Mouse (Mus musculus) left cerebral cortex, adult 11 months (tissue): ENCODE measurements around the gene Ikzf3.

Source experiments
- DNase-seq: peaks from one replicate; pipeline ENCODE4 v3.0.0; 2022; ENCODE audit warnings: low spot score

The Ikzf3 gene

GRCm38 (mm10) chr11:98446562-98447474 is 99.0 kb downstream of the Ikzf3 start:
- no peak for DNase-seq

DNA sequence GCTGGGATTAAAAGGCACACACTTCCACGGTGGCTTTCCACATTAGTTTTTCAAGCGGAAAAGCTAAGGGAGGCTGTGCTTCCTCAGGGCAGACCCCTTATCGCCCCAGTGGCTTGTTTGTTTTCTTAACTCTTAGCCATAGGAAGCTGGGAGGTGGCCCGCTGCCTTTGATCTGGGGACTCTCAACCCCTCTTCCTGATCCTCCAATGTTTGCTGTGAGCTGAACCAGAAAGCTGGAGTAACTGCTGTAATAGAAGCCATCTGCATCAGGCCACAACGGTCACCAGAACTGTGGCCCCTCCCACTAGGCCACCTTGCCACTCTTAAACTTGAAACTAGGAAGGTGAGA is 99.6 kb downstream of the Ikzf3 start, which contains the start of gene Grb7:
TSS of gene Grb7 (plus strand) at position 182 of the 349 bp plus-strand sequence.
- no peak for DNase-seq

GRCm38 (mm10) chr11:98445679-98446078 is 100.2 kb downstream of the Ikzf3 start:
- no peak for DNase-seq

- DNase-seq: no peak
Observed at GRCm38 (mm10) chr11:98445238-98445637, 100.6 kb downstream of the Ikzf3 start.

GRCm38 (mm10) chr11:98443688-98444087 is 102.1 kb downstream of the Ikzf3 start:
- DNase-seq: no peak

- peak; percentile 91 for DNase-seq
Observed at GRCm38 (mm10) chr11:98438331-98439158, 107.3 kb downstream of the Ikzf3 start, which contains the start of gene Mien1. Gene Mien1, minus strand, starts transcription at chr11:98438991.

DNA sequence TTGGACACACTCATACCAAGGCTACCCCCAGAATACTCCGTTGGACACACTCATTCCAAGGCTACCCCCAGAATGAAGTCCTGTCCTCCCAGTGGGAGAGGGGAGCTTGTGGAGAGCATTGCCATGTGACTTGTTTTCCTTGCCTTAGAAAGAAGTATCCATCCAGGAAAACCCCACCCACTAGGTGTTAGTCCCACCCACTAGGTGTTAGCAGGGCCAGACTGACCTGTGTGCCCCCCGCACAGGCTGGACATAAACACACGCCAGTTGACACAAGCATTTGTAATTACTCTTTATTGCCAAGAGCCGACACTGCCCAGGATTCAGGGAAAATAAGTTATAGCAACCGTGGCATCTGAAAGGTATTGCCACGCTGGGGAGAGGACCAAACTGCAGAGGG is 108.4 kb downstream of the Ikzf3 start:
- DNase-seq: no peak

GRCm38 (mm10) chr11:98435723-98436122 is 110.1 kb downstream of the Ikzf3 start:
- DNase-seq: no peak

DNA sequence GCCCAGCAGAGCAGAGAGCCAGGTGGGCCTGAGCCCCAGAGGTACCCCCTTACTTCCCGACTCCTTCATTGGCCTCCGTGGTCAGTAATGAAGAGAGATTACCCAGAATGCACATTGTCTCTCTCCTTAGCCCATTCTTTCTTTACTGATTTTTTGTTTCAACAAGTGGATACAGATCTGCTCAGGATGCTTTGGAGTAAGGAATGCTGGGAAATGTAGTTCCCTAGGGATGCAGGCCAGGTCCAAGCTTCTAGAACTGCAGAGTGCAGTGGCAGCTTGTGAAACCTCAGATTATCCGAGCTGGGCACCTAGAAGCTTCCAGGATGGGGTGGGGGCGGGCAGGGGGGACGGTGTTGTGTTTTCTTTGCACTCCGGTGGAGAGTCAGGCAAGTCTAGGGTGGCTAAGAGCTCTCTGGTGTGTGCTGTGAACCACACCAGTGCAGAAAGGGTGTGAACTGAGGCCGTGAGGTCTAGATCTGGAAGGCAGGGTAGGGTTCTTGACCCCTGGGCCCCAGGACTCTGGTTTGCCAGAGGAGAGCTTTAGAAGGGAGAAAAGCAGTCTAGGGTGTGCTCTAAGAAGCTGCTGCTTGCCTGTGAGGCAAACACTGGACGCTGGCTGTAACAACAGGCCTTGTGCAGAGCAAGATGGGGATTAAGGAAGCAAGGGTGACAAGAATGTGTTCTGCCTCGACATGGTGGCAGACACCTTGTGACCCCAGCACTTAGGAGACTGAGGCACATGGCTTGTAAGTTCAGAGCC is 113.9 kb downstream of the Ikzf3 start:
- DNase-seq: no peak

DNA sequence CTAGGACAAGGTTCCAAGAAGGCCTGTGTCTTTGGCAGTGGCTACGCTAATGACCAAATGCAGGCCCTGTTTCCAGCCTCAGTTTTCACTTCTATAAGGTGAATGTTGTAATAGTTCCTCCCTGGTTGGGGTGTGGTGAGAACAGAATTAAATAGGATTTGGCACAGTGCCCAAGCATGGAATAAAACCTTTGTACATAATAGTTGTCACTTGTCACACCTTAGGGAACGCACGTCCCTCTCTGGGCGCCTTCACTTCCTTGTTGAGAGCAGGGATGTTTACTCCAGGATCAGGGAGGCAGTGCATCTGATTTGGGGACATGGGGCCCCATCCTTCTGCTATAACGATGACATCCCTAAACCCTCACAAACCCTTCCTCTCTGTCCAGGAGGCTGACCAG is 117.4 kb downstream of the Ikzf3 start:
- no peak for DNase-seq

GRCm38 (mm10) chr11:98426592-98426991 is 119.2 kb downstream of the Ikzf3 start:
- DNase-seq: no peak

DNA sequence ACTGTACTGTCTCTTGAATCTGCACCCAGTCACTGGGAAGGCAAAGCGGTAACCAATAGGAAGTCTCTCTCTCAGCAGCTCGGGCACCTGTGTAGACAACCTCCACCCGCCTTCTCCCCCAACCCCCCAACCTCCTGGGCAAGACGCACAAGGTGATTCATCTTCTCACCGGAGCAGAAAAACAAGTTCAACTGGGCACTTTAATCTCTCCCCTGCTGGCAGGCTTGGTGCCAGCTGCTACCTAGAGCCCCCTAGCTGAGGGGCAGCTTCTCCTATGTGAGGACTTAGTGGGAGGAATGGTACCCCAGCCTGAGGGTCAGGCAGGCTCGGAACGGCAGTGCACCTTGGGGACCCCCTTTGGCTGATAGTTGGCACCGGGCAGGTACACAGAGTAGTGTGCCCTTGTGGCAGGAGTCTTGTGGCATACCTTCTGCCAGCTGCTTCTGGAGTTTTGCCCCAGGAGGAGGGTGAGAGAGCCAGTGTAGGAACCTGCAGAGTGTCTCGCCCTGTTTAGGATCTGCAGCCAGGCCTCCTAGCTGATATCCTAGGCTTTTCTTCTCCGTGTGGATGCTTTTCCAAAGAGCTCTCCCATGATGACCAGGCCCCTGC is 126.8 kb downstream of the Ikzf3 start:
- no peak for DNase-seq

DNA sequence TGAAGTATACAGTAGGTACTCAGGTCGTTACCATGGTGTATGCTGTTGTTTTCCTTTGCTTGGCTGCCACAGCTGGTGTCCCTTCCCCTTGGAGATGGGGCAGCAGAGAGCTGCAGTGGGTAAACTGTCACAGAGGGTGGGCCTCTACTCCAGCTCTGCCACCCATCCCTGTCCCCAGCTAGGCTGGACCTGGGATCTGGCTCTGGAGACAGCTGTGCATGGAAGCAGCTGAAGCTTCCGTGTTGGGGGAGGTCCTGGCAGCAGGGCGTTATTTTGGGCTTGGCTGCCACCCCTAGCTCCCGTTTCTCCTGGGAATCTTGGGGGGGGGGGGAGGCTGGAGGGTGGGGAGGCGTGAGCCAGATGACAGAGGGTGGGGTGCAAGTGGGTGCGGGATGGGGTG is 127.6 kb downstream of the Ikzf3 start:
- no peak for DNase-seq

DNA sequence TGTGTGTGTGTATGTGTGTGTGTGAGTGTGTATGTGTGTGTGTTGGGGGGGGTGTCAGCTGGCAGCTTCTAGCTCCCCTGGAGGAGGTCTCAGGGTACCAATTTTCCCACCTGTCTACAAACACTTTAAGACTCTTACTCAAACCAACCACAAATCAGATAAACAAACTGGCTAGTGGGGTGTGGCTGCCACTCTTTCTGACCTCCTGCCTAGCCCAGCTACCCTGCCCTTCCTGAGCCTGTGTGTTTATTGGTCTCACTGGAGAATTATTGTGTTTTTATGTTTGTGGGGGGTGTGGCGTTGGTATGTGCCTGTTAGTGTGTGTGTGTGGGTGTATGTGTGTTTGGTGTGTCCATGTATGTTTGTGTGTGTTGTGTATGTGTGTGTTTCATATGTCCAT is 128.8 kb downstream of the Ikzf3 start:
- no peak for DNase-seq
